Mouse (Mus musculus) heart, embryonic 16.5 days (tissue): ENCODE measurements around the gene Tmprss9. TPM values are rescaled to one million over a fixed set of nuclear protein-coding genes. Genes with fewer than 3 reads are reported as not detected.

Experiments
- ATAC-seq: fragments of 200-750 bp; cut with Nextera tagmentation; replicated peaks from 2 replicates; pipeline ENCODE4 v1.8.0; 2017; ENCODE audit warnings: moderate number of reproducible peaks; ENCODE audit not compliant: insufficient read depth, low FRiP score; ENCODE audit errors: extremely low read depth
- H3K27ac ChIP-seq: fragments of 300-500 bp; sonication (generic); 2 replicates; pipeline ENCODE4 v1.5.1; 2014; ENCODE audit warnings: mild to moderate bottlenecking, low read length, control low read depth, moderate library complexity
- H3K27me3 ChIP-seq: fragments of 300-500 bp; sonication (generic); 2 replicates; pipeline ENCODE4 v1.6.1; 2014; ENCODE audit warnings: low read length, mixed read lengths; ENCODE audit not compliant: control insufficient read depth, insufficient read depth
- H3K36me3 ChIP-seq: fragments of 300-500 bp; sonication (generic); 2 replicates; pipeline ENCODE4 v1.6.1; 2014; ENCODE audit not compliant: control insufficient read depth, insufficient read depth
- H3K4me1 ChIP-seq: fragments of 300-500 bp; sonication (generic); 2 replicates; pipeline ENCODE4 v1.6.1; 2014; ENCODE audit warnings: low read length, mixed read lengths; ENCODE audit not compliant: control insufficient read depth, insufficient read depth
- H3K4me2 ChIP-seq: fragments of 300-500 bp; sonication (generic); 2 replicates; pipeline ENCODE4 v1.6.1; 2014; ENCODE audit warnings: low read depth, mild to moderate bottlenecking, control low read depth, low read length
- H3K4me3 ChIP-seq: fragments of 300-500 bp; sonication (generic); 2 replicates; pipeline ENCODE4 v1.5.1; 2014; ENCODE audit warnings: mild to moderate bottlenecking, control low read depth, low read length
- H3K9ac ChIP-seq: fragments of 300-500 bp; sonication (generic); 2 replicates; pipeline ENCODE4 v1.6.1; 2014; ENCODE audit warnings: low read length, control low read depth
- H3K9me3 ChIP-seq: fragments of 300-500 bp; sonication (generic); replicated peaks from 2 replicates; pipeline ENCODE4 v1.6.1; 2016; ENCODE audit warnings: low read length; ENCODE audit not compliant: control insufficient read depth
- WGBS: fragments of 180-500 bp; shearing (Covaris S2); extraction: QIAGEN DNeasy Blood & Tissue Kit; methylation state at CpG from one replicate; pipeline ENCODE4 v1.1.7; 2014; 5-methylcytosine and 5-hydroxymethylcytosine counted together
- polyA plus RNA-seq: library from polyadenylated mRNA; unstranded; fragments of >200 nt; fragmentation: Nextera tagmentation; extraction: Ambion mirVana; gene quantifications from 2 replicates; pipeline ENCODE4 v1.2.1, GENCODE M21; 2015

Gene Tmprss9
- polyA plus RNA-seq, 1 experiment from 2014 or later, result not detected

DNA sequence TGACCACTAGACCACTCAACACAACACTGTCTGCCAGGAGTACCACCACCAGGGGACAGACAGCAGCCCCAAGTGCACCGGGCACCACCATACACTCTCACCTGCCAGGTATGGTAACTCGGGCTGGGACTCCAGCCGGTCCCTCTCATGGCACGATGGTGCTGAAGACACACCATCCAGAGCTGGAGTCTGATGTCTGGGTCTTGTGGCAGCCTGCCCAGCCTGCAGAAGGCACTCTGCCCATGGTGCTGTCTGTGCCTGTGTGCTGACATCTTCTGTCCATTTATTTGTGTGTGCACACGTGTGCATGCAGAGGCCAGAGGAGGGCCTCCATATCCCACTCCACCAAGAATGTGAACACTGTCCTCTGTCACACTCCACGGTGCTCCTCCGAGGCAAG is 23.5 kb downstream of the Tmprss9 start:
- peaks cover 7% of the 10 kb centered on the region for H3K4me1 ChIP-seq
- H3K36me3 ChIP-seq, result peaks cover 5% of the 10 kb centered on the region
- H3K27me3 ChIP-seq, result peaks cover 2% of the 10 kb centered on the region; the same call in 1 of the 2 replicates
- no peak overlapping the region for H3K9ac ChIP-seq
- no peak overlapping the region for H3K4me3 ChIP-seq
- H3K4me2 ChIP-seq, result no peak overlapping the region
- H3K9me3 ChIP-seq, result no peaks in the 10 kb centered on the region
- ATAC-seq, result no peak
- WGBS, result 77% methylated on average over 7 of the region's 7 CpGs
- H3K27ac ChIP-seq, result no peak overlapping the region

DNA sequence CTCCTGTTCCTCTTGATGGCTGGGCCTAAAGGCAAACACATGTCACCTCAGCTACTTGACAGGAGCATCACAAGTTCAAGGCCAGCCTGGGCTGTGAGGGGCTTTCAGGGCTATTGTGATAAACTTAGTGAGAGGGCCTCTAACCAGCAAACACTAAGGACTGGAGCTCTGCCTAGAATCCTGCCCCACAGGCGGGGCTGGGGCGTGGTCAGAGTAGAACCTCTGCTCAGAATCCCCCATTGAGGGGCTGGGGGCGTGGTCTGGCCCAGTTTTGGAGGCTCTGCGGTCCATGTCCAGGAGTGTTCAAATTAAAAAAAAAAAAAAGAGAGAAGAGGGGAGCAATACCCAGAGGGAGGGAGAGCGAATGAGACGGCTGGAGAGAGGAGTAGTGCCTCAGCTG is 24.0 kb downstream of the Tmprss9 start:
- Histone ChIP-seq H3K27ac (no peak overlapping the region), H3K36me3 (peaks cover 5% of the 10 kb centered on the region), H3K4me1 (peaks cover 7% of the 10 kb centered on the region), H3K27me3 (no peaks in the 10 kb centered on the region), H3K4me3 (no peak overlapping the region), H3K4me2 (no peak overlapping the region), H3K9me3 (no peaks in the 10 kb centered on the region), H3K9ac (no peak overlapping the region)
- 82% methylated on average over 6 of the region's 6 CpGs for WGBS
- ATAC-seq, result no peak

DNA sequence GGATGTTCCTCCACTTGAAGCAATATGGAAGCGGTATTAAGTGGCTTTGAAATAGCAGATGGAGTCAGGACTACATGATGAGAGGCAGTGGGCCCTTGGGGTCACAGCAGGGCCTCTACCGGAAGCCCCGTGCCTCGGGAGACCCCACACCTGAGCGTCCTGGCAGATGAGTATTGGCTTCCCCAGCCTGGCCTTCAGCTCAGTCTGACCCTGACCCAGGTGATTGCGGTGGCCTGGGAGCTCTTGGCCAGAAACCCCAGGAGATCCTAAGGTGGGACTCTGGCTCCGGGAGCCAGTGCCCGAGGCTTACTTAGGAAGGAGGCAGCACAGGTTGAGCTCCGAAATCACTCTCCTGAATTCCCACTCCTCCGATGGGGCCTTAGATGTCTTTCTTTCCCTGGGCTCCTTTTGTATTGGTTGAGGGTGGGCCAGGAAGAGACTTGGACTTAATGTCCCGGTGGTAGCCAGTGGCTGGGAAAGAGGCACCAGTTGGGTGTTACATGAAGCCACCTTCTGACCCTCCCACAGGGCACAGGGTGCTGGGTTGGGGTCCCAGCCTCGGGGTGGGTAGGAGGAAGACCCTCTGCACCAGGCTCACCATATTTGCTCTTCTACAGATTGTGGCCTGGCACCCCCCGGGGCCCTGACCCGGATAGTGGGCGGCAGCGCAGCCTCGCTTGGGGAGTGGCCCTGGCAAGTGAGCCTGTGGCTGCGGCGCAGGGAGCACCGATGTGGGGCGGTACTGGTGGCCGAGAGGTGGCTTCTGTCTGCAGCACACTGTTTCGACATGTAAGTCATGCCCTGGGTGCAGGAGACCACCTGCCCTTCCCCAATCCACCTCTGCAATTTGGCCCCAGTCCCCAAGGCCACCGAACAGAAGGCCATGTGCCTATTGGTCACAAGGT is 25.2 kb downstream of the Tmprss9 start:
- Histone ChIP-seq H3K4me3 (no peak overlapping the region), H3K4me1 (peaks cover 10% of the 10 kb centered on the region), H3K27ac (no peak overlapping the region), H3K9me3 (no peaks in the 10 kb centered on the region), H3K4me2 (no peak overlapping the region), H3K27me3 (no peaks in the 10 kb centered on the region), H3K36me3 (peaks cover 5% of the 10 kb centered on the region), H3K9ac (no peak overlapping the region)
- ATAC-seq, result no peak
- WGBS, result 69% methylated on average over 24 of the region's 24 CpGs

DNA sequence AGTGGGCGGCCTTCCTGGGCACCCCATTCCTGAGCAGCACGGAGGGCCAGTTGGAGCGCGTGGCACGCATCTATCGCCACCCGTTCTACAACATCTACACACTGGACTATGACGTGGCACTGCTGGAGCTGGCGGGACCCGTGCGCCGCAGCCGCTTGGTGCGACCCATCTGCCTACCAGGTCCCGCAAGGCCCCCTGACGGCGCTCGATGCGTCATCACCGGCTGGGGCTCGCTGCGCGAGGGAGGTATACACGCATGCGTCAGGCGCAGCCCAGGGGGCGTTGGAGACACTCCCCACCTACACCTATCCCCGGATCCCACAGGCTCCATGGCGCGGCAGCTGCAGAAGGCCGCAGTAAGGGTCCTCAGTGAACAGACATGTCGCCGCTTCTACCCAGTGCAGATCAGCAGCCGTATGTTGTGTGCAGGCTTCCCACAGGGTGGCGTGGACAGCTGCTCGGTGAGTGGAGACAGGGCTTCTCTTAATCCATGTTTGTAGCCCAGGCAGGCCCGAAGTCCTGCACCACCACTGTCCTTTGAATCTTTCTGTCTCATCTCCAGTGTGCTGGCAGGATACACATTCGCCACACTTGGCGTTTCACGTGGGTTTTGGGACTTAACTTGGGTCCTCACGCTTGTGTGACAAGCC is 26.3 kb downstream of the Tmprss9 start:
- Histone ChIP-seq H3K9me3 (no peaks in the 10 kb centered on the region), H3K4me3 (no peak overlapping the region), H3K27me3 (no peaks in the 10 kb centered on the region), H3K9ac (peak overlapping the region; percentile 31; the same call in 1 of the 2 replicates), H3K4me1 (peaks cover 10% of the 10 kb centered on the region), H3K4me2 (peak overlapping the region; percentile 38), H3K36me3 (peaks cover 8% of the 10 kb centered on the region), H3K27ac (no peak overlapping the region)
- 28% methylated on average over 41 of the region's 41 CpGs for WGBS
- ATAC-seq, result no peak

DNA sequence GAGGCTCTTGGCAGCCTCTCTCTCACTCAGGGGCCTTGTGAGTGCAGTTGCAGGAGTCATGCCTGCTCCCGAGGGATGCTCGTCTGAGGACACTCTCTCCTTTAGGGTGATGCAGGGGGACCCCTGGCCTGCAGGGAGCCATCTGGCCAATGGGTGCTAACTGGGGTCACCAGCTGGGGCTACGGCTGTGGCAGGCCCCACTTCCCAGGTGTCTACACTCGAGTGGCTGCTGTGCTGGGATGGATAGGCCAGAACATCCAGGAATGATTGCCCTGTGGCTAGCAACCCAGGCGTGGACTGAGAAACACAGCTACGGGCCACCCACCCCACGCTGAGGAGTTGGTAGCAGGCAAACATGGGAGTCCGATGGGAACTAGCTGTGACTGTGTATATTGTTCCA is 27.4 kb downstream of the Tmprss9 start:
- WGBS, result 87% methylated on average over 8 of the region's 8 CpGs
- Histone ChIP-seq H3K4me2 (no peak overlapping the region), H3K36me3 (peaks cover 18% of the 10 kb centered on the region), H3K27me3 (no peaks in the 10 kb centered on the region), H3K9ac (no peak overlapping the region), H3K4me3 (no peak overlapping the region), H3K27ac (no peak overlapping the region), H3K4me1 (peaks cover 10% of the 10 kb centered on the region), H3K9me3 (no peaks in the 10 kb centered on the region)
- ATAC-seq, result no peak

DNA sequence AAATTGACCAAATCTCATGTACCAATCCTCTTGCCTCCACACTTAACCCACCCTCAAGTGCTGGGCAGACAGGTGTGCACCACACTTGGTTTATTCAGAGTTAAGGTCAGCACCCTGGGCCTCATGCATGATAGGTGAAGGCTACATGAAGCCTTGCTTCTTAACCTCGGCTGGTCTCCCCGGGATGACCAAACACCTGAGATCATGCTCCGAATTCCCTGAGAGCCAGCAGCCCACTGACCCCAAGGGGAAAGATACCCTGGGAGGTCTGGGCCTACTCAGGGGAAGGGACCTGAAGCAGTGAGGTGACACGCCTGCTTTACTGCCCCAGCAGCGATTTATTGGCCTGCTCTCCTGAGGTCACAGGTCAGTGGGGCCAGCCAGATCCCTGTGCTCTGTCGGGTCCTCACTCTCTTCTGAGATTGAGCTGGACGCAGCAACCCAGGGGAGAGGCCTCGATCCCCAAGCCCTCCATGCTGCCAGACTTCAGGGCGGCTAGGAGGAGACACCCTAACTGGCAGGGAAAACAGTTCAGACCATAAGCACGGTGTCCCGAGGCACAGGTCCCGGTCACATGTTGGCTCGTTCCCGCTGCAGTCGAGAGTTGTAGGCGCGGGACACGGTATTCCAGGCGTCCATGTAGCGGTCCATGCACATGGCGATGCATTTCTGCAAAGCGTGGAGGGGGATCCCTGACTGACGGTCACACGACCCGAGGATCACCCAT is 28.1 kb downstream of the Tmprss9 start:
- H3K9ac ChIP-seq, result peak overlapping the region; percentile 93
- H3K4me1 ChIP-seq, result peaks cover 10% of the 10 kb centered on the region
- no peak for ATAC-seq
- WGBS, result 16% methylated on average over 25 of the region's 25 CpGs
- H3K36me3 ChIP-seq, result peaks cover 23% of the 10 kb centered on the region
- H3K27me3 ChIP-seq, result no peaks in the 10 kb centered on the region
- peak overlapping the region; percentile 98 for H3K4me3 ChIP-seq
- H3K27ac ChIP-seq, result peak overlapping the region; percentile 84; the same call in 1 of the 2 replicates
- H3K4me2 ChIP-seq, result peak overlapping the region; percentile 95
- H3K9me3 ChIP-seq, result no peaks in the 10 kb centered on the region

DNA sequence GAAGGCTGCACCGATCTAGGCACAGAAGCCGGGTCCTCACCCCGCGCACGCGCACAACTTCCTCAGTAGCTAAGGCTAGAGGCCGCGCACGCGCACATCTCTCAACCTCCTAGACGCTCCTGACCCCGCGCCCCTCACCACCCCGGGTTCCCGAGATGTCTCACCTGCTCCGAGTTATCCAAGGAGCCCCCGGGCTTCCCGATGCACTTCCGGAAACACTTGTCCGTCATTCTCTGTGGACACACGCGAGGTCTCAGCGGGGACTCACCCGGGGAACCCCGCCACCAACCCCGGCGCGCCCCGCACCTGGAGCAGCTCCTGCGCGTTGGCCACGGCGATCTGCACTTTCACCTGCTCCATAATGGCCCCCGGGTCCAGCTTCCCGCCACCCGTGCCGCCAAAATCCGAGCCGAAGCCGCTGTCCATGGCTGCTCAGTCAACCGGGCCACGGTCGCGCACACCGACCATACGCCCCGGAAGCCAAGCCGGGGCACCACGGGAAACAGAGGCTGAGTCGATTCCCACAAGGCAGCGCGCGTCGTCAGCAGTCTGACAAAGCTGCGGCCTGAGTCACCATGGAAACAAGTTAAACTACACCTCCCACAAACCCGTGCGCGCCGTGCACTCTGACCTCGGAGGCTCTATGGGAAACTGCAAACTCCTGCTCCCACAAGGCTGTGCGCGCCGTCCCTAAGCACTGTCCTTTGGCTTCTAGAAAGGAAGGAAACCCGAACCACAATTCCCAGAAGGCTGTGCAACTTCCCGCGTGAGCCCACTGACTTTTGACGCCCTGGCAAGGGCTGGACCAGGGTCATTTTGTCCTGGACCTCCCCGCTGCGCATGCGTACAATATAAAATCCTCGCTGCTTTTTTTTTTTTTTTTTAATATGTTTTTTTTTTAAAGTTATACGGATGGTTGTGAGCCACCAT is 28.9 kb downstream of the Tmprss9 start, which contains the start of gene Timm13:
Timm13 (minus strand) TSS at position 652 of the 930 bp plus-strand sequence.
- H3K27ac ChIP-seq, result peak within 1 kb of the TSS; percentile 84
- H3K4me2 ChIP-seq, result peak within 1 kb of the TSS; percentile 95
- peaks cover 27% of the 10 kb centered on the region for H3K36me3 ChIP-seq
- under 1% methylated on average over 72 of the region's 72 CpGs for WGBS
- no peaks in the 10 kb centered on the region for H3K27me3 ChIP-seq
- H3K9me3 ChIP-seq, result no peaks in the 10 kb centered on the region
- peak; percentile 97 for ATAC-seq
- peak within 1 kb of the TSS; percentile 98 for H3K4me3 ChIP-seq
- H3K9ac ChIP-seq, result peak within 1 kb of the TSS; percentile 93
- H3K4me1 ChIP-seq, result peaks cover 10% of the 10 kb centered on the region
